25 mouse cellular contexts compared by ENCODE assay signal in the genomic region with DNA sequence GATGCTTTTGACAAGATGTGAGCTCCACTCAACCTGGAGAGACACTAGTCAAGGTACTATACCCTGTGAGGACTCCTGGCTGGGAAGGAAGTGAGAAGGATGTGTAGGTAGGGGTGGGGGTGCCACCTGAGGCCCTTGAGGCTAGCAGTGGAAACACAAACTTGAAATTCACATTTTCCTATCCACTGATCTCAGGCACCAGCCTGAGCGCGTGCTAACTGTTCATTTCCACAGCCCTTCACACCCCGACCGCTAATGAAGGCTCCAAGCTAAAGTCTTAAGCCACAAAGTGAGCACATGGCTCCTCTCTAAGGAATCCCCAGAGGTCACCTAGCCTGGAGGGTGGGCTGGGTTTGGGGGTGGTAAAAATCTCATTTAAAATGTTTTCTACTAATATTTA.
"Had no signal": no experiment of that assay in that cellular context is flagged by ENCODE, and none has a peak within 500 bp of the region (broad histone marks: within the 10 kb centered on the region; RNA-seq: fewer than 3 reads in every experiment).

No protein-coding gene starts in this region.

- H3K27me3 ChIP-seq: heart, embryonic 12.5 days; hindbrain, embryonic 12.5 days; intestine, embryonic 15.5 days; limb, embryonic 13.5 days; limb, embryonic 15.5 days had no signal

- H3K4me3 ChIP-seq: heart, embryonic 10.5 days; heart, embryonic 12.5 days; hindbrain, embryonic 10.5 days; hindbrain, embryonic 12.5 days; intestine, embryonic 15.5 days; layer of hippocampus, adult 2 months; left cerebral cortex, adult 2 months; limb, embryonic 13.5 days; limb, embryonic 15.5 days; liver, embryonic 12.5 days had no signal

- DNase-seq: gastrocnemius, postnatal 14 days; heart, adult 18-20 months; heart, postnatal 10 days; heart, postnatal 4 days; kidney, adult 18-20 months; kidney, adult 8-10 months; kidney, postnatal 10 days; kidney, postnatal 25 days; kidney, postnatal 4 days; left cerebral cortex, postnatal 4 days had no signal

- H3K4me1 ChIP-seq: intestine, embryonic 15.5 days had no signal

- H3K9me3 ChIP-seq: heart, embryonic 10.5 days; heart, embryonic 12.5 days; hindbrain, embryonic 10.5 days; hindbrain, embryonic 12.5 days; intestine, embryonic 15.5 days; limb, embryonic 13.5 days; limb, embryonic 15.5 days; liver, embryonic 12.5 days had no signal

- H3K4me2 ChIP-seq: heart, embryonic 12.5 days; hindbrain, embryonic 12.5 days; hindbrain, embryonic 14.5 days; intestine, embryonic 15.5 days; limb, embryonic 13.5 days; limb, embryonic 15.5 days; liver, embryonic 12.5 days had no signal

- H3K9ac ChIP-seq: heart, embryonic 12.5 days; hindbrain, embryonic 12.5 days; hindbrain, embryonic 14.5 days; intestine, embryonic 15.5 days; limb, embryonic 15.5 days; liver, embryonic 12.5 days; liver, embryonic 14.5 days had no signal

- ATAC-seq: hindbrain, embryonic 16.5 days; inflammation-experienced regulatory T-cells, adult 6 months; intestine, embryonic 15.5 days; intestine, postnatal 0 days; liver, embryonic 12.5 days had no signal

- H3K27ac ChIP-seq: heart, embryonic 10.5 days; hindbrain, embryonic 10.5 days; hindbrain, embryonic 12.5 days; hindbrain, embryonic 14.5 days; intestine, embryonic 15.5 days; layer of hippocampus, adult 2 months; left cerebral cortex, adult 2 months; limb, embryonic 13.5 days; limb, embryonic 15.5 days; liver, embryonic 12.5 days; liver, embryonic 14.5 days had no signal

- H3K36me3 ChIP-seq: hindbrain, embryonic 10.5 days; hindbrain, embryonic 12.5 days; intestine, embryonic 15.5 days; limb, embryonic 13.5 days; limb, embryonic 15.5 days; liver, embryonic 12.5 days had no signal
